Mouse (Mus musculus): ENCODE results near the gene Srgn.

GRCm38 (mm10) chr10:62509032-62509656 is 18.1 kb downstream of the Srgn start:
- no peak for TF ChIP-seq POLR2A (IDR thresholded peaks at IDR 0.05; ENCODE audit: borderline replicate concordance, low read depth, low read length)
- no peak for TF ChIP-seq CTCF (IDR thresholded peaks at IDR 0.05; ENCODE audit: low read depth, low read length)
